ENCODE assay signal across 12 mouse cellular contexts in genomic region chr12:51957626-51958025, GRCm38 (mm10).
"Had no signal": no experiment of that assay in that cellular context is flagged by ENCODE, and none has a peak within 500 bp of the region (broad histone marks: within the 10 kb centered on the region; RNA-seq: fewer than 3 reads in every experiment).

No protein-coding gene starts in this region.

- H3K27ac ChIP-seq: layer of hippocampus, adult 2 months; limb, embryonic 10.5 days; liver, embryonic 15.5 days; midbrain, embryonic 15.5 days; stomach, embryonic 15.5 days had no signal

- ATAC-seq: lung, postnatal 0 days; midbrain, embryonic 15.5 days had no signal

- H3K4me1 ChIP-seq: limb, embryonic 10.5 days; liver, embryonic 15.5 days; midbrain, embryonic 15.5 days; stomach, embryonic 15.5 days had no signal

- H3K9me3 ChIP-seq: limb, embryonic 10.5 days; liver, embryonic 15.5 days; midbrain, embryonic 15.5 days; stomach, embryonic 15.5 days had no signal

- H3K4me2 ChIP-seq: liver, embryonic 11.5 days; liver, embryonic 15.5 days; midbrain, embryonic 15.5 days; stomach, embryonic 15.5 days had no signal

- H3K9ac ChIP-seq: liver, embryonic 15.5 days; midbrain, embryonic 15.5 days; stomach, embryonic 15.5 days had no signal

- DNase-seq: kidney, postnatal 4 days; lung, adult 2 months; lung, postnatal 36 days; right cerebral cortex, postnatal 14 days; thymus, postnatal 4 days had no signal

- H3K27me3 ChIP-seq: liver, embryonic 15.5 days; midbrain, embryonic 15.5 days; stomach, embryonic 15.5 days had no signal

- H3K4me3 ChIP-seq: layer of hippocampus, adult 2 months; limb, embryonic 10.5 days; liver, embryonic 15.5 days; midbrain, embryonic 15.5 days; stomach, embryonic 15.5 days had no signal
